Mouse (Mus musculus) CD4-positive, CD25-positive, alpha-beta regulatory T cell (primary cell): ENCODE data around the gene Trp53bp2. TPM values are rescaled to one million over a fixed set of nuclear protein-coding genes. Genes with fewer than 3 reads are reported as not detected.

ENCODE experiments used
- polyA plus RNA-seq: library from polyadenylated mRNA; unstranded; fragments of 100-300 nt; shearing (Covaris generic); gene quantifications from one replicate; pipeline ENCODE4 v1.2.1, GENCODE M21; 2017

Gene Trp53bp2
- 26.2 TPM for polyA plus RNA-seq

DNA sequence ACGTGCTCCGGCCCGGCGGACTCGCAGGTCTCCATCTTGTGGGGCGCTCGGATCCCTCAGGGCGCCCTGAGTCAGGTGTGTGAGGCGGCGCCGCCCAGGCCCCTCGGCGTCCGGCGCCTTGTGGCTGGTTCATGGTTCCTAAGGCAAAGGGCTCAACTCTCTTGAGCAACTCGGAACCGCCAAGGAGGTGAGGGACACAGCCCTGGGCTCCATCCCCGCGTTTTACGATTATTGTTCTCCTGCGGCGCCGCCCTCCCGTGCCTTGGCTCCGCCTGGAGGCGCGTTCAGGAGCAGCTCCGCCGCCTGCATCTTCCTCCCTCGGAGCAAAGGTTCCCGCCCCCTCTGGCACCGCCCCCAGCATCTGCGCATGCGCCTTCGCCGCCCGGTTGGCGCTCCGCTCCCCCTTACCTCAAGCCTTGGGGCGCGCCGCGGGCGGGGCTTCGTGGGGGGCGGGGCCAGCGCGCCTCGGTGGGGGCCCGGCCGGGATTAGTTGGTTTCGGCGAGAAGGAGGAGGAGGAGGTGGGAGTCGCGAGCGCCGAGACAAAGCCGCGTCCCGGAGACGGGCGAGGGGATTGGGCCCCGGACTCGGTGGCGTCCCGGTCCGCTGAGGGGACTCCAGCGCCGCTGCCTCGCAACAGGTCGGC lies at the start of gene Trp53bp2:
TSS of gene Trp53bp2 (plus strand) at position 489 of the 644 bp plus-strand sequence.

Other genes starting within 250 kb of the Trp53bp2 start
- not detected for gene Vmn1r1, start 244.7 kb upstream of the Trp53bp2 start, polyA plus RNA-seq
- gene Degs1, start 126.4 kb upstream of the Trp53bp2 start, polyA plus RNA-seq, result 104 TPM
- gene Fbxo28, start 67.5 kb upstream of the Trp53bp2 start, polyA plus RNA-seq, result 50.5 TPM
- gene Capn2, start 108.4 kb downstream of the Trp53bp2 start, polyA plus RNA-seq, result 141 TPM
- gene Capn8, start 155.8 kb downstream of the Trp53bp2 start, polyA plus RNA-seq, result not detected